Mouse (Mus musculus) E14TG2a.4 (cell line): Measurements from ENCODE around the gene Car4.

ENCODE experiments used
- CTCF ChIP-seq: conservative IDR thresholded peaks from 2 replicates; pipeline ENCODE4 v1.5.1; 2014; ENCODE audit warnings: low read length
- NANOG ChIP-seq: IDR thresholded peaks from 2 replicates; pipeline ENCODE4 v1.6.1; 2014; ENCODE audit warnings: borderline replicate concordance, low read length, mixed read lengths
- POU5F1 ChIP-seq: IDR thresholded peaks from 2 replicates; pipeline ENCODE4 v1.6.1; 2014; ENCODE audit warnings: low read length, borderline replicate concordance

GRCm38 (mm10) chr11:84919276-84919675 is 38.3 kb upstream of the Car4 start:
- peak; percentile 68 for TF ChIP-seq CTCF
- no peak for TF ChIP-seq NANOG
- TF ChIP-seq POU5F1, result no peak
